Mouse (Mus musculus) G1E (cell line): ENCODE measurements around the gene Emc1. TPM values are rescaled to one million over a fixed set of nuclear protein-coding genes. Genes with fewer than 3 reads are reported as not detected.

Experiments used
- ATAC-seq: 2 replicates; pipeline ENCODE4 v1.8.0; 2016; ENCODE audit warnings: mild to moderate bottlenecking; ENCODE audit not compliant: insufficient number of reproducible peaks, poor library complexity, low FRiP score, severe bottlenecking; ENCODE audit errors: extremely low read depth
- DNase-seq: peaks from one replicate; pipeline ENCODE4 v3.0.0; 2012; ENCODE audit warnings: low spot score
- H3K27me3 ChIP-seq: 2 replicates; pipeline ENCODE4 v1.6.1; 2012; ENCODE audit warnings: mild to moderate bottlenecking, low read length, inconsistent platforms; ENCODE audit not compliant: insufficient read depth
- H3K36me3 ChIP-seq: replicated peaks from 2 replicates; pipeline ENCODE3; 2012; ENCODE audit warnings: mild to moderate bottlenecking, inconsistent platforms
- H3K4me1 ChIP-seq: 2 replicates; pipeline ENCODE4 v1.6.1; 2012; ENCODE audit warnings: low read depth, low read length, inconsistent platforms, mixed read lengths; ENCODE audit not compliant: insufficient read depth
- H3K4me3 ChIP-seq: 2 replicates; pipeline ENCODE4 v1.5.1; 2012; ENCODE audit warnings: low read depth, mild to moderate bottlenecking, inconsistent platforms, low read length, moderate library complexity, mixed read lengths
- H3K9me3 ChIP-seq: replicated peaks from 2 replicates; pipeline ENCODE4 v1.6.1; 2012; ENCODE audit warnings: inconsistent platforms
- CTCF ChIP-seq: IDR thresholded peaks from 2 replicates; pipeline ENCODE4 v1.5.1; 2012; ENCODE audit warnings: low read depth, low read length, inconsistent platforms, mixed read lengths
- GATA1 ChIP-seq: IDR thresholded peaks from 2 replicates; pipeline ENCODE4 v1.6.1; 2012; ENCODE audit warnings: borderline replicate concordance, low read length, inconsistent platforms, mixed read lengths
- GATA2 ChIP-seq: IDR thresholded peaks from 2 replicates; pipeline ENCODE4 v1.6.1; 2012; ENCODE audit warnings: low read depth, low read length, inconsistent platforms, borderline replicate concordance
- POLR2AphosphoS5 ChIP-seq: IDR thresholded peaks from 2 replicates; pipeline ENCODE4 v1.6.1; 2012; ENCODE audit warnings: low read depth, low read length, inconsistent platforms; ENCODE audit not compliant: insufficient replicate concordance
- TAL1 ChIP-seq: conservative IDR thresholded peaks from 2 replicates; pipeline ENCODE4 v1.6.1; 2012; ENCODE audit warnings: low read depth, low read length, inconsistent platforms, mixed read lengths
- polyA plus RNA-seq: library from polyadenylated mRNA; stranded (reverse); fragments of >175 nt; gene quantifications from 2 replicates; pipeline ENCODE4 v1.2.3, GENCODE M21; 2012
- total RNA-seq, 2 experiments: library from RNA; stranded (forward) in 1 of 2; stranded (reverse) in 1 of 2; fragments of 200-1000 nt in 1 of 2; fragments of >200 nt in 1 of 2; fragmentation: Nextera tagmentation in 1 of 2; gene quantifications; 2 replicates each; pipeline ENCODE4 v1.2.3; 2014 to 2017

Gene Emc1
- total and polyA plus RNA-seq, 3 experiments, result 9.4 to 26.9 (median 20.3) TPM

- Histone ChIP-seq H3K4me3 (no peak overlapping the region), H3K36me3 (peaks cover 56% of the 10 kb centered on the region), H3K27me3 (no peaks in the 10 kb centered on the region), H3K4me1 (peaks cover 27% of the 10 kb centered on the region), H3K9me3 (no peaks in the 10 kb centered on the region)
- DNase-seq, result no peak
- ATAC-seq, result no peak
- TF ChIP-seq GATA1, result no peak
- no peak for TF ChIP-seq TAL1
- TF ChIP-seq POLR2AphosphoS5, result no peak
- no peak for TF ChIP-seq GATA2
- no peak for TF ChIP-seq CTCF
Measured at GRCm38 (mm10) chr4:139343718-139344117, 8.7 kb upstream of the Emc1 start.

GRCm38 (mm10) chr4:139345416-139346019, 6.9 kb upstream of the Emc1 start:
- DNase-seq (no peak), ATAC-seq (no peak)
- peaks cover 39% of the 10 kb centered on the region for H3K4me1 ChIP-seq
- H3K27me3 ChIP-seq, result no peaks in the 10 kb centered on the region
- TF ChIP-seq GATA2, result no peak
- TF ChIP-seq POLR2AphosphoS5, result 0 out of 2 replicates have a peak, but pooled peaks have one; percentile 48
- TF ChIP-seq CTCF, result no peak
- no peak for TF ChIP-seq GATA1
- peaks cover 74% of the 10 kb centered on the region for H3K36me3 ChIP-seq
- H3K4me3 ChIP-seq, result no peak overlapping the region
- no peaks in the 10 kb centered on the region for H3K9me3 ChIP-seq

DNA sequence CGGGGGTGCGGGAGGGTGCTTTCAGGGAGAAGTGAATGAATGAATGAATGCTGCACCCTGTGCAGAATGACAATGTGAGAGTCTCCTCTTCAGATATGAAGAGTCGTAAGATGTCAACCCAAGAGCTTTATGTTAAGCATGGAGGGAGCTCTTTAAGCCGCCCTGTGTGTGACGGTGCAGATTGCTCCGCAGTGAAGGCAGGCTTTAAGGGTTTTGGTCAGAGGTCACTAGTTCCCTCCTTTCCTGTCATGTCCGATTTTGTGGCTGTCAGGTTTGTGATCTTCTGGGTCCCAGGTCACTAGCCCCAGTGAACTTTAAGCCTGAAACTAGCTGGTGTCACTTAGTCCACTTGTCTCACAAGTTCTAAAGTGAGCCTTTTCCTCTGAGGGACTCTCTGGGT, 445 bp downstream of the Emc1 start:
- H3K9me3 ChIP-seq, result no peaks in the 10 kb centered on the region
- no peaks in the 10 kb centered on the region for H3K27me3 ChIP-seq
- peaks cover 73% of the 10 kb centered on the region for H3K36me3 ChIP-seq
- TF ChIP-seq POLR2AphosphoS5 (no peak), GATA2 (no peak), GATA1 (no peak), CTCF (no peak), TAL1 (no peak)
- H3K4me1 ChIP-seq, result peaks cover 63% of the 10 kb centered on the region
- peak overlapping the region; percentile 83 for H3K4me3 ChIP-seq
- ATAC-seq (no peak), DNase-seq (peak; percentile 45)

DNA sequence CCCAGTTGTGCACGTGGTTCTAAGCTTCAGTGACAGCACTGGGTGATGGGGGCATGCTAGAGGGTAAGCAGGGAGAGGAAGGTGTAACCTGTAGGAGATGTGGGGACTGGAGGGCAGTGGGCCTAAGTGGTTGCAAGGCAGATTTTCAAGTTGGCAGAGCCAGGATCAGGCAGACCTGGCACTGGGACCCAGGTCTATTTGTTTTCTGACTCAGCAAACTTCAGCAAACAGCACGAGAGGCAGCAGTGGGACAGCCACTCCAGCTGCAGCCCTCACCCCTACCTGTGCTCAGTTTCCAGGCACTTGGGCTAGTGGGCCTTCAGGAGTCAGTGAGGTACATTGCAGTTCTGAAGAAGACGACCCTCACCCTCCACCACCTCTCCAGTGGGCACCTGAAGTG, 4.8 kb downstream of the Emc1 start:
- DNase-seq (no peak), ATAC-seq (no peak)
- no peaks in the 10 kb centered on the region for H3K9me3 ChIP-seq
- H3K36me3 ChIP-seq, result peaks cover 84% of the 10 kb centered on the region
- H3K27me3 ChIP-seq, result no peaks in the 10 kb centered on the region
- H3K4me1 ChIP-seq, result peaks cover 46% of the 10 kb centered on the region
- TF ChIP-seq GATA1, result no peak
- TF ChIP-seq POLR2AphosphoS5, result no peak
- H3K4me3 ChIP-seq, result no peak overlapping the region

DNA sequence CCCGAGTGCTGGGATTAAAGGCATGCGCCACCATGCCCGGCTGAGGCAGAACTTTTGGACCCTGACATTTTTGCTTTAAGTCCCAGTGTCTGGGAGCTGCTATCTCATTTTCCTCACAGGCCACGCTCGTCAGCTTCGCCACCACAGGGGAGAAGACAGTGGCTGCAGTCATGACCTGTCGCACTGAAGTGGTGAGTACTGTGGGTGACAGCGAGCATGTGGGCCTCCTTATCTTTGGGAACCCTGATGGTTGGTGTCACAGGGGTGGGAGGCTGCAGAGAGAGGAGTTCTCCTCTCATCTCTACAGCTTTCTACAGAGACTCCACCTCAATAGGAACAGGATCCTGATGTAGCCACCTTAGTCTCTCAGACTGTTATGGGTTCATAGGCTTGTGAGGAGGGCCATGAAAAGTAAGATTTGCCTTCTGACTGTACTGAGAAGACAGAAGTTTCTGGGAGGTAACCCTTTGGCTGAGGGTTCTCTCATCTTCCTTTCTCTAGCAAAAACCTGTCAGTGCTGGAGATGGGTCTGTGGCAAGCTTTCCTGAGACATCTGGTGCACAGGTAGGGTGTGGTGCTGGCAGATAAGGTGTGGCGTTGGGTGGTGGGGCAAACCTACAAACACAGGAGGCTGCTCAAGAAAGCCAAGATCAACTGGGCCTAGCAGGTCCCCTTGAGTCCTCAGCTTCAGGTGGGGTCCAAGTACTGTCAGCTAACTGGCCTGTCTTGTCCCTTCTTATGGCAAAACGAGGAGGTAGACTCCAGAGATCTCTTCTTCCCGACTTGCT, 8.6 kb downstream of the Emc1 start:
- DNase-seq (no peak), ATAC-seq (peak; percentile 34; the same call in 1 of the 2 replicates)
- H3K36me3 ChIP-seq, result peaks cover 99% of the 10 kb centered on the region
- peaks cover 28% of the 10 kb centered on the region for H3K4me1 ChIP-seq
- no peak overlapping the region for H3K4me3 ChIP-seq
- TF ChIP-seq GATA1, result no peak
- no peak for TF ChIP-seq POLR2AphosphoS5
- no peak for TF ChIP-seq CTCF
- no peak for TF ChIP-seq TAL1
- no peak for TF ChIP-seq GATA2
- no peaks in the 10 kb centered on the region for H3K27me3 ChIP-seq
- H3K9me3 ChIP-seq, result no peaks in the 10 kb centered on the region

DNA sequence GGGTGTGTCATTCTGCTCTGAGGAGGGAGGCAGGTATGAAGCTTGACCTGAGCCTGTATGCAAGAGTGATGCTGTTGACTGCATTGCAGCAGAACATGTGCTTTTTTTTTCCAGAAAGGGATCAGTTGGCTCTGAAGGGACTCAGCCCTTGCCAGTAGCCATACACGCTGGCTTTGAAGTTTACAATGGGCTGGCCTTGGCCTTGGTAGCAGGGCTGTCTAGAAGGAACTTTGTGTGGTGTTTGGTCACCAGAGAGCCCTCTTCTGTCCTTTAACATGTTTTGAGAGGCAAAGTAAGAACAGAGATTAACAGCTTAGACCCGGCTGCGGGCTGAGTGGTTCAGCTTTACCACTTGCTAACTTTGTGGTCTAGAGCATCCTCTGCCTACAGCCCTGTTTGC, 14.9 kb downstream of the Emc1 start:
- Histone ChIP-seq H3K4me1 (peaks cover 4% of the 10 kb centered on the region; the same call in 1 of the 2 replicates), H3K36me3 (peaks cover 100% of the 10 kb centered on the region), H3K27me3 (no peaks in the 10 kb centered on the region), H3K9me3 (no peaks in the 10 kb centered on the region), H3K4me3 (no peak overlapping the region)
- no peak for DNase-seq
- TF ChIP-seq GATA2 (no peak), TAL1 (no peak), GATA1 (no peak), CTCF (no peak), POLR2AphosphoS5 (no peak)
- no peak for ATAC-seq
